Mouse (Mus musculus): ENCODE measurements at regions not wholly inside any gene's neighbourhood (a gene's known extent, or its start where the extent isn't known, plus 50 kb on each side); places are given as distances from the start of the nearest gene placed in this dataset.

DNA sequence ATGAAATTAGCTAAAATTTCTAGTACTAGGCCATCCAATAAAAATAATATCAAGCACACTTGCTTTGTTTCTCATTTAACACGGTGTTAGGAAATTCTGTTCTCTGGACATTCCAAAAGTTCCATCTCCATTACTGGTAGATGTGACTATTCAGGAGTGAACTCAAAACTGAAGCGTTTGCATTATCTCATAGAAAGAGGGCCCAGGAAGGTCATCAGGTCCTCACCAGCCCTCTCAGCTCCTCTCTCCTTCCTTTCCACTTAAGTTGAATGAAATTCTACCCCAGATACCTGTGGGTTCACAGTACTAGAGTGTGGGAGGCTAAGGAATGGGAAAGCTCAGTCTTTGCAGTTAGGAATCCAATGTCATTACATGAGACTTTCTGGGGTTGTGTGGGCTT, 185.2 kb upstream of the Adgrl4 start:
- TF ChIP-seq CTCF (IDR thresholded peaks at IDR 0.05): no peak
- no peak for TF ChIP-seq EP300 (IDR thresholded peaks at IDR 0.05; ENCODE audit: insufficient read depth, low read depth, low read length)
- no peak for TF ChIP-seq POLR2A (IDR thresholded peaks at IDR 0.05; ENCODE audit: insufficient read depth, low read depth, low read length)

All from heart, adult 2 months (tissue).